20 mouse cellular contexts compared by ENCODE assay signal in the genomic region with DNA sequence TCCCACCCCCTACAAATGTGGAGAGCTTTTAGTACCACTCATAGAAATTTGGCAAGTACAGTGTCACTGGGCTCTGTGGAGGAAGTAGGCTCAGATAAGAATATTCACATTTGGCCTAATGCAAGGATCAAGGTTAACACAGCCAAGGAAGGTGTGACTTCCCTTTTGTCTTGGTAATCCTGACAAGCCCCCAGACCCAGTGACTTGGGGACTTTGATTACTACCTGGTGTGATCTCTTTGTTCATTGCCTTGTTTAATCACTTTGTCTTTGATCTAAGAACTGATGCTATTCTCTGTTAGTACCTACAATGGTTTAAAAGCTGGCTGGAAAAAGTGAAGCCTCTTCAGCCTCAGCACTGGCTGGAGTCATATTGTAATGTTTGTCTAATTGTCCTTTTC.
"Had no signal": no experiment of that assay in that cellular context is flagged by ENCODE, and none has a peak within 500 bp of the region (broad histone marks: within the 10 kb centered on the region; RNA-seq: fewer than 3 reads in every experiment).

No protein-coding gene starts in this region.

- DNase-seq: lung, adult 2 months; lung, postnatal 14 days; lung, postnatal 36 days; midbrain, embryonic 14.5 days; retina, postnatal 1 day; right cerebral cortex, adult 18-20 months; right cerebral cortex, postnatal 25 days; right cerebral cortex, postnatal 4 days; spleen, adult 18-20 months; thymus, adult 18-20 months; thymus, postnatal 14 days; thymus, postnatal 36 days had no signal

- H3K27me3 ChIP-seq: lung, embryonic 15.5 days; midbrain, embryonic 12.5 days; neural tube, embryonic 13.5 days; neural tube, embryonic 15.5 days had no signal

- H3K4me1 ChIP-seq: lung, embryonic 15.5 days; midbrain, embryonic 10.5 days; midbrain, embryonic 12.5 days; neural tube, embryonic 13.5 days; neural tube, embryonic 15.5 days had no signal

- ATAC-seq: lung, postnatal 0 days; midbrain, embryonic 16.5 days had no signal

- H3K9ac ChIP-seq: lung, embryonic 15.5 days; midbrain, embryonic 12.5 days; neural tube, embryonic 13.5 days; neural tube, embryonic 15.5 days had no signal

- H3K27ac ChIP-seq: lung, embryonic 15.5 days; midbrain, embryonic 10.5 days; midbrain, embryonic 12.5 days; neural tube, embryonic 13.5 days; neural tube, embryonic 15.5 days had no signal

- H3K36me3 ChIP-seq: lung, embryonic 15.5 days; midbrain, embryonic 10.5 days; midbrain, embryonic 12.5 days; neural tube, embryonic 13.5 days; neural tube, embryonic 15.5 days had no signal

- H3K9me3 ChIP-seq: lung, embryonic 15.5 days; midbrain, embryonic 10.5 days; midbrain, embryonic 12.5 days; neural tube, embryonic 13.5 days; neural tube, embryonic 15.5 days had no signal

- H3K4me3 ChIP-seq: lung, embryonic 15.5 days; midbrain, embryonic 10.5 days; midbrain, embryonic 12.5 days; myocyte; neural tube, embryonic 13.5 days; neural tube, embryonic 15.5 days had no signal
